Mouse (Mus musculus) inflammation-experienced regulatory T-cells, adult 6 months (primary cell): Measurements from ENCODE around the gene Mmp10. TPM values are rescaled to one million over a fixed set of nuclear protein-coding genes. Genes with fewer than 3 reads are reported as not detected.

Experiments
- polyA plus RNA-seq, 3 experiments: library from polyadenylated mRNA; unstranded; fragments of 100-300 nt; shearing (Covaris generic); gene quantifications; one replicate each; pipeline ENCODE4 v1.2.1; 2017

Gene Mmp10
- polyA plus RNA-seq, 3 experiments from 2014 or later = 0.48 TPM; not detected in 2

Other genes starting within 250 kb of the Mmp10 start
- not detected for gene Mmp13, start 229.8 kb upstream of the Mmp10 start, polyA plus RNA-seq
- under 1 TPM in 1 of 3 experiments, not detected in 2; 0.07 TPM for gene Mmp12, start 158.0 kb upstream of the Mmp10 start, polyA plus RNA-seq
- not detected for gene Mmp1b, start 114.3 kb upstream of the Mmp10 start, polyA plus RNA-seq
- not detected for gene Mmp3, start 56.5 kb upstream of the Mmp10 start, polyA plus RNA-seq
- gene Mmp8, start 56.1 kb downstream of the Mmp10 start, polyA plus RNA-seq = not detected
- gene Mmp27, start 69.0 kb downstream of the Mmp10 start, polyA plus RNA-seq = not detected
- not detected for gene Mmp20, start 125.9 kb downstream of the Mmp10 start, polyA plus RNA-seq
- not detected for gene Mmp7, start 189.7 kb downstream of the Mmp10 start, polyA plus RNA-seq